Mouse (Mus musculus) thymus, postnatal 10 days (tissue): ENCODE measurements around the gene Hmgxb4.
A peak's percentile ranks its signal among the peaks of the same experiment; 100 is the strongest.

Source experiments
- DNase-seq, 2 experiments: peaks; one replicate each; pipeline ENCODE4 v3.0.0; 2021; ENCODE audit warnings: low spot score in 2 of 2

The Hmgxb4 gene

DNA sequence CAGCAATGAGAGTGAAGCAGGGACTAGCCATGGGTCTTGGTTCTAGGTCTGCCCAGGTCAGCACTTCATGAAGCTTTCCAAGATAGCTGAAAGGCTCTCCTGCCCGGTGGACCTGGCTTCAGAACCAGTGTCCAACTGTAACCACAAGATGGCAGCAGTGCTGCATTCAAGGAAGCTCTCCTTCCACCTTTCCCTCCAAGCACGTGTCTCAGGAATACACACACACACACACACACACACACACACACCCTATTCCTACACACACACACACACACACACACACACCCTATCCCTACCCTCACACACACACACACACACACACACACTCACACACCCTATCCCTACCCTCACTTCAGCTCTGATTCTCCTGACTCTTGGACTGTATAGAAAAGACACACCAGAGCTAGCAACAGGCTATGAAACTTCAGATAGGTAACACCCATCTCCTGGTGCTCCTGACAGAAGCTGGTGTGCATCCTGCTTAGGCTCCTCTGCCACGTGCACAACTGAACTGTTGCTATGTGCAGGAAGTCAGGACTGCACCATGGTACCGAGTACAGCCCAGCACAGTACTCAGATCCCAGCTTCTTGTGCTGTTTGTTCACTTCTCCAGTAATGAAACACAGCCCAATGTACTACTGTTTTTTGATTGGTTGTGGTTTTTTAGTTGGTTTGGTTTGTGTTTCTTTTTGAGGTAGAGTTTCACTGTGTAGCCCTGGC is 78.6 kb downstream of the Hmgxb4 start:
- DNase-seq = peak; percentile 25 to 74

DNA sequence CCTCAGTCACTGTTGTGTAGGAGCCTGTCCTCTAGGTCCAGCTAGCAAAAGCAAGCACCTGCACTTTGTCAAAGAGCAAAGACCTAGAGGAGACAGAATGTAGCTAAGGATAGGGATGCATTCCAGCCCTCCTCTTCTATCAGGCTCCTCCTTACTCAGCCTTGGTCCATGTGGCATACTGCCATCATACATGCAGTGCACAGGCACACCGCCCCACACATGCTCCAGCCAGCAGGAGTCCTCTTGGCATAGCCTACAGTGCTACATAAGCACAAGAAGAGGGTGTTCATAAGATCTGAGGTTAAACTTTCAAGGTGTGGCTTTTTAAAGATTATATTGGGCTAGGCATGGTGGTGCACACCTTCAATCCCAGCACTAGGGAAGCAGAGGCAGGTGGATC is 81.7 kb downstream of the Hmgxb4 start:
- no peak for DNase-seq

DNA sequence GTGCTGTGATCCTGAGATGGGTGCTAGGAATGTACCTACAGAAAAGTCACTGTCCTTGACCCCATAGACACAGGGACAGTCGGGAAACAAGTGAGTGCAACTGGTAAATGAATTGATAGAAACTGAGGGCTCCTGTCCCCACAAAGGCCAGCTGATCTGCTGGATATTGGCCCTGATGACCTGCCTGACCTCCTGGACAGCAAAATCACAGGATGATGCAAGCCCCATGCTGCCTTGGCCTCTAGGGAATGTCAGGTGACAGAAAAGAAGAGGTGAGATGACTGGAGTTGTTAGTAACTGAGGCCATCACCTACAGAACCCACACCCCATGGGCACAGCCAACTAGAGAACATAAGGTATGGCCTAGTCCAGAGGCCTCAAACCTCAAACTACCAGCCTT is 85.1 kb downstream of the Hmgxb4 start:
- no peak for DNase-seq

DNA sequence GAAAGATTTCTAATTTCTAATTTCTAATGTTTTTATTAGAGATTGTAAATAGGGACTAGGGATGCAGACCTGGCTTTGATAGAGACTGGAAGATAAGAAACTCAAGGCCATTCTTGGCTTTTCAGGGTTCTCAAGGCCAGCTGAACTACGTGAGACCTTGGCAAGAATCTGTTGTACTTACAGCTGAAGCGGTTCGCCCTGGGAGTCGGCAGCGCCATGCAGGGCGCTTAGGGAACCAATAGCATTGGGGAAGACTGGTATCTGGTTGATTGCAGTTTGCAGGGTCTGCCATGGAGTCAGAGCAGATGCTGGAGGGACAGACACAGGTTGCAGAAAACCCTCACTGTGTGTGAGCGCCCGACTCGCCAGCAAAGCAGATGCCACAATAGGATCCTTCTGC is 85.7 kb downstream of the Hmgxb4 start:
- DNase-seq = no peak
